Mouse (Mus musculus) brown adipose tissue, adult 24 weeks (tissue): ENCODE data around the gene Apba1. TPM values are rescaled to one million over a fixed set of nuclear protein-coding genes. Genes with fewer than 3 reads are reported as not detected.

Source experiments
- H3K27ac ChIP-seq: fragments of 200-500 bp; replicated peaks from 2 replicates; pipeline ENCODE4 v1.5.1; 2012; ENCODE audit warnings: low read depth, mild to moderate bottlenecking, low read length
- H3K4me1 ChIP-seq: fragments of 200-500 bp; 2 replicates; pipeline ENCODE4 v1.6.1; 2012; ENCODE audit warnings: low read length, mixed read lengths; ENCODE audit not compliant: control insufficient read depth, insufficient read depth, insufficient read length
- H3K4me3 ChIP-seq: fragments of 200-500 bp; 2 replicates; pipeline ENCODE4 v1.5.1; 2012; ENCODE audit warnings: low read depth, mild to moderate bottlenecking, low read length, moderate library complexity; ENCODE audit not compliant: insufficient read depth
- polyA plus RNA-seq: library from polyadenylated mRNA; stranded (reverse); fragments of >200 nt; gene quantifications from 2 replicates; pipeline ENCODE4 v1.2.4, GENCODE M21; 2012; ENCODE audit not compliant: missing spikeins, insufficient read depth, insufficient read length

Gene Apba1
- polyA plus RNA-seq, 1 experiment, result 0.91 TPM

- no peaks in the 10 kb centered on the region for H3K4me1 ChIP-seq
- no peak overlapping the region for H3K27ac ChIP-seq
- H3K4me3 ChIP-seq, result no peak overlapping the region
Observed at GRCm38 (mm10) chr19:23788420-23789132, 29.9 kb downstream of the Apba1 start.

GRCm38 (mm10) chr19:23791704-23792103 lies 33.0 kb downstream of the Apba1 start:
- Histone ChIP-seq H3K4me3 (no peak overlapping the region), H3K27ac (no peak overlapping the region), H3K4me1 (no peaks in the 10 kb centered on the region)

GRCm38 (mm10) chr19:23792559-23792958 lies 33.9 kb downstream of the Apba1 start:
- Histone ChIP-seq H3K4me3 (no peak overlapping the region), H3K4me1 (no peaks in the 10 kb centered on the region)

GRCm38 (mm10) chr19:23794491-23794890 lies 35.8 kb downstream of the Apba1 start:
- H3K4me3 ChIP-seq, result no peak overlapping the region

More at GRCm38 (mm10) chr19:23792559-23792958, 33.9 kb downstream of the Apba1 start:
- no peak overlapping the region for H3K27ac ChIP-seq

DNA sequence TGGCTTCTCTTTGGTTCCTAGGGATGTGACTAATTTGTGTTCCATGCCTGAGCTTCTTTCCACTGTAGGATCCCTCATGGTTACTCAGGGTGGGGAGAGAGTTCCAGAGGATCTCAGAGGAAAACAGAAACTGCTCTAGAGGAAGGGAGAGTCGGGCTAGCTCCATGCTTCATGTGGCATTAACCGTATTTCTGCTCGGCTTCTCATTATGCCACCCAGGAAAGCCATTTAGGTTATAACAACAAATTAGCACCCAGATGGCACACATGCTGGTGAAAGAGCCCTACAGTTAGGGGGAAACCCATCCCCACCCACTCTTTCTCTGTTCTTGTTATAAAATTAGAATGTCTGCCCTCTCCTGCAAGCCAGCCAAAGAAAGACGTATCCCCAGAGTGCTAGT lies 36.5 kb downstream of the Apba1 start:
- no peaks in the 10 kb centered on the region for H3K4me1 ChIP-seq
- H3K4me3 ChIP-seq, result no peak overlapping the region
- no peak overlapping the region for H3K27ac ChIP-seq

More at GRCm38 (mm10) chr19:23794491-23794890, 35.8 kb downstream of the Apba1 start:
- Histone ChIP-seq H3K4me1 (no peaks in the 10 kb centered on the region), H3K27ac (no peak overlapping the region)

- H3K27ac ChIP-seq, result no peak overlapping the region
- H3K4me1 ChIP-seq, result no peaks in the 10 kb centered on the region
- H3K4me3 ChIP-seq, result no peak overlapping the region
Observed at GRCm38 (mm10) chr19:23801174-23801573, 42.5 kb downstream of the Apba1 start.

GRCm38 (mm10) chr19:23803221-23803870 lies 44.7 kb downstream of the Apba1 start:
- H3K27ac ChIP-seq, result no peak overlapping the region
- no peaks in the 10 kb centered on the region for H3K4me1 ChIP-seq
- no peak overlapping the region for H3K4me3 ChIP-seq

GRCm38 (mm10) chr19:23806796-23807195 lies 48.1 kb downstream of the Apba1 start:
- H3K27ac ChIP-seq, result no peak overlapping the region
- H3K4me3 ChIP-seq, result no peak overlapping the region
- no peaks in the 10 kb centered on the region for H3K4me1 ChIP-seq

DNA sequence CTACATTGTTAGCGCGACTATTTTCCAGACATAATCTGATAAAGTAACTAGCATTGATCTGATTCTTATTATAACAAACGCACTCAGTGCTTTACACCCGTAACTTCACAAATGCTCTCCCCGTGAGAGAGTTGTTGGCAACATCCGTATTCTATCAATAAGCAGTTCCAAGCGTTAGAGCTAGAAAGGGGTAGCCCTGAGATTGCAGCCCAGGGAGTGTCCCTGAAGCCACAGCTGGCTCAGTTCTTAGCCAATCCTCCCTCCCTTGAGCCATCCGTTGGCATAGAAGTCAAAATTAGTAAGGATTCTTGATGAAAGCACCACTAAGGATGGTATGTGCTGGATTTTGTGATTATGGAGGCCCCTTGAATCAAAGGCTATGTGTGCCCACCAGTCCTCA lies 48.7 kb downstream of the Apba1 start:
- no peak overlapping the region for H3K27ac ChIP-seq
- no peak overlapping the region for H3K4me3 ChIP-seq
- H3K4me1 ChIP-seq, result no peaks in the 10 kb centered on the region

- Histone ChIP-seq H3K4me1 (no peaks in the 10 kb centered on the region), H3K27ac (no peak overlapping the region), H3K4me3 (no peak overlapping the region)
Observed at GRCm38 (mm10) chr19:23809236-23809635, 50.5 kb downstream of the Apba1 start.

DNA sequence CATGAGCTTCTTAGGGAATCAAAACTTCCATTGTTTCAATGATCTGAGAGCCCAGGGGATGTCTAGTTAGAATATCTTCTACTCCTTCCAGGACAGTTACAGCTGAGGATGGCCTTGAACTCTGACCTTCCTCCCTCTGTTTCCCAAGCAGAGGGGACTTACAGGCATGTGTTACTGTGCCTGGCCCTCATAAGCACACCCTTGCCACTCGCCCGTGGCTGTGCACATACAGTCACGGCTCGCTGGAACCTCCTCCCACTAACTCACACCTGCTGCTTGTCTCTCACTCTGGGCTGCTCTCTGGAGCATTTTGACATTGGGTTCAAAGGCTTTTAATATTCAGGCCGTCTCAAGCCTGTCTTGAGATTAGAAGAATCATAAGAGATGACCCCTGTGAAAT lies 51.8 kb downstream of the Apba1 start:
- H3K4me1 ChIP-seq, result no peaks in the 10 kb centered on the region
- no peak overlapping the region for H3K4me3 ChIP-seq
- no peak overlapping the region for H3K27ac ChIP-seq

DNA sequence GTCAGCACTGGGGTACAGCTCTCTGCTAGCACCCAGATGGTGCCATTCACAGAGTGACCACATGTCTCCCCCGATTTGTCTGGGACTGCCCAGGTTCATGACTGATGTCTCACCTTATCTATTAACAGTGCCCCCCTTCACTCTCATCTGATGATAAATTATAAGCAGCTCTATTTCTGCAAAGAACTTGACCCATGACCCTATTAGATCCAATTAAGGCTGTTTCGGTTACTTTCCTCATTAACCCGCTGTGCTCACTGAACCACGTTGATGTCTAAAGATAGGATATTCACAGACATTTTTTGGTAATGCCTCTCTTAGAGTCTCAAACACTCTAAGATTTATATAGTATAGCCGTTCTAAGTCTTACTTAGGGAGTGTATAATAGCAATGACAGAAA lies 52.3 kb downstream of the Apba1 start:
- Histone ChIP-seq H3K27ac (no peak overlapping the region), H3K4me1 (no peaks in the 10 kb centered on the region), H3K4me3 (no peak overlapping the region)

DNA sequence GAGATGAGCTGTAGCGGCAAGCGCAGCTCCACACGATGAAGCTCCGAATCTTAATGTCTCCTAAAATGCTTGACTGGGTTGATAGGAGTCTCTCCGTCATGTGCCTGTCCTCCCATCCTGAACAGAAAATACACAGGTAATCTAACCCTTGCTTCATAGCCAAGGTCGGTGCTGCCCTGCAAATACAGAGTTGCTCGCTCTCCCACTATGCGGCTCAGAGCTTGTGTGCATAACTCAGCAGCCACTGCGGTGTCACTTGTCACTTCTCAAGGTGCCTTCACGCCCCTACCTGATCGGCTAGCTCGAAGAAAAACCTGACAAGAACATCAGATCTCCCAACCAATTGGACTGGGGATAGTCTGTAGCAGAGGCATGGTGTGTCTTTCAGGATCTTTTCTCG lies 58.1 kb downstream of the Apba1 start:
- Histone ChIP-seq H3K4me1 (no peaks in the 10 kb centered on the region), H3K27ac (no peak overlapping the region), H3K4me3 (no peak overlapping the region)

GRCm38 (mm10) chr19:23817196-23817595 lies 58.5 kb downstream of the Apba1 start:
- Histone ChIP-seq H3K27ac (no peak overlapping the region), H3K4me1 (no peaks in the 10 kb centered on the region), H3K4me3 (no peak overlapping the region)

DNA sequence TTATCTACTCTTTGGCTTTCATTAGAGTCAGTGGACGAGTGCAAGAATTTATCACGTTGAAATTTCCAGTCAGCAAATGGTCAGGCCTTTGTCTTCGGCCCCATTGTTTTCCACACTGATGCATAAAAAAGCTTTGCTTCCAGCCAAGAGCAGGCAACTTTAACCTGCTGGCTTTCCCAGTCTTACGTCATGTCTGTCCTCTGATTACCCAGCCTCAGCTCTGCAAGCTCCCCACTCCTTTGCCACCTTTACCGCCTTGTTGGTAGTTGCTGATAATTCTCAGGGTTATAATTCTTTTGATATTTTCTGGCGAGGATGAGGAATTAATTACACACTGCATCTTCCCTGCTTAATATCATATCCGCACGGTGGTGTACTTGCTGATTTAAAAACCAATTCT lies 61.2 kb downstream of the Apba1 start:
- no peaks in the 10 kb centered on the region for H3K4me1 ChIP-seq
- H3K4me3 ChIP-seq, result no peak overlapping the region
- no peak overlapping the region for H3K27ac ChIP-seq

DNA sequence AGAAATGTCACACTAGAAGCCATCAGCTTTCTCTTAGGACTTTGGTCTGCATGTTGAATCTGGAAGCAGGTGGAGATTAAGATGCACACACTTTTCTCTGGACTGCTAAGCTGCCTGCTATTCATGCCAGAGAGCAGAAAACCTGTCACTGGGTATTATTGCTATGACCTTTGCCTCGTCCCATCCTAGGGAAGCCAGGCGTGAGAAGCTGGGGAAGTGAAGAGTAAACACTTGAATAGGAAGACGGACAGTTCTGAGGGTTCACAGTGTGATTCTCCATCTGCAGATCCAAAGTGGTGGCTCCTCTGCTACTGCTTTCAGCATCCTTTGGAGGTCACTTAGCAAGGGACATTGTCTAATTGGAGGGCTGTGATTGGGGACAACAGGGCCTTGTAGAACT lies 63.8 kb downstream of the Apba1 start:
- no peak overlapping the region for H3K4me3 ChIP-seq
- no peak overlapping the region for H3K27ac ChIP-seq
- no peaks in the 10 kb centered on the region; the same call in 1 of the 2 replicates for H3K4me1 ChIP-seq
